Mouse (Mus musculus): ENCODE data around the gene Zswim4. TPM values are rescaled to one million over a fixed set of nuclear protein-coding genes. Genes with fewer than 3 reads are reported as not detected.

Zswim4 gene
- polyA plus RNA-seq, 1 experiment from 2014 or later = 15.1 TPM

- Histone ChIP-seq H3K4me1 (peaks cover 17% of the 10 kb centered on the region), H3K27ac (peak overlapping the region; percentile 85), H3K9me3 (no peaks in the 10 kb centered on the region), H3K27me3 (no peaks in the 10 kb centered on the region), H3K4me3 (peak overlapping the region; percentile 64), H3K9ac (no peak overlapping the region), H3K4me2 (peak overlapping the region; percentile 86), H3K36me3 (peaks cover 74% of the 10 kb centered on the region)
- 74% methylated on average over 3 of the region's 3 CpGs for WGBS
- ATAC-seq (ENCODE audit: insufficient number of reproducible peaks, low FRiP score, low TSS enrichment, low read depth) = no peak
Observed at GRCm38 (mm10) chr8:84255858-84256257, 19.0 kb upstream of the Zswim4 start.

- Histone ChIP-seq H3K27ac (peak within 1 kb of the TSS; percentile 89), H3K4me2 (peak within 1 kb of the TSS; percentile 69), H3K36me3 (peaks cover 76% of the 10 kb centered on the region), H3K9ac (peak within 1 kb of the TSS; percentile 84), H3K4me3 (peak within 1 kb of the TSS; percentile 93), H3K27me3 (no peaks in the 10 kb centered on the region), H3K4me1 (no peaks in the 10 kb centered on the region; the same call in 1 of the 2 replicates), H3K9me3 (no peaks in the 10 kb centered on the region)
- ATAC-seq (ENCODE audit: insufficient number of reproducible peaks, low FRiP score, low TSS enrichment, low read depth) = peak; percentile 87
- WGBS = 3% methylated on average over 52 of the region's 52 CpGs
Observed at GRCm38 (mm10) chr8:84249257-84250170, 12.7 kb upstream of the Zswim4 start, which contains the start of gene D8Ertd738e. D8Ertd738e (minus strand) TSS chr8:84249719.

GRCm38 (mm10) chr8:84241821-84242220 lies 5.0 kb upstream of the Zswim4 start:
- Histone ChIP-seq H3K4me2 (no peak overlapping the region), H3K9ac (no peak overlapping the region), H3K27ac (0 out of 2 replicates have a peak overlapping the region, but pooled peaks have one; percentile 2), H3K36me3 (peaks cover 33% of the 10 kb centered on the region), H3K4me1 (peaks cover 17% of the 10 kb centered on the region), H3K27me3 (no peaks in the 10 kb centered on the region), H3K9me3 (no peaks in the 10 kb centered on the region), H3K4me3 (no peak overlapping the region)
- no peak for ATAC-seq (ENCODE audit: insufficient number of reproducible peaks, low FRiP score, low TSS enrichment, low read depth)
- 37% methylated on average over 2 of the region's 2 CpGs for WGBS

- H3K27me3 ChIP-seq = no peaks in the 10 kb centered on the region
- H3K4me2 ChIP-seq = no peak overlapping the region
- no peak overlapping the region for H3K9ac ChIP-seq
- 51% methylated on average over 6 of the region's 6 CpGs for WGBS
- peaks cover 18% of the 10 kb centered on the region for H3K4me1 ChIP-seq
- H3K4me3 ChIP-seq = no peak overlapping the region
- H3K9me3 ChIP-seq = no peaks in the 10 kb centered on the region
- ATAC-seq (ENCODE audit: insufficient number of reproducible peaks, low FRiP score, low TSS enrichment, low read depth) = no peak
- peak overlapping the region; percentile 2; the same call in 1 of the 2 replicates for H3K27ac ChIP-seq
- H3K36me3 ChIP-seq = peaks cover 26% of the 10 kb centered on the region
Observed at GRCm38 (mm10) chr8:84241167-84241566, 4.3 kb upstream of the Zswim4 start.

- no peaks in the 10 kb centered on the region for H3K27me3 ChIP-seq
- H3K4me3 ChIP-seq = peak overlapping the region; percentile 93
- WGBS = 11% methylated on average over 19 of the region's 19 CpGs
- no peak; the same call in 1 of the 2 replicates for ATAC-seq (ENCODE audit: insufficient number of reproducible peaks, low FRiP score, low TSS enrichment, low read depth)
- H3K9me3 ChIP-seq = no peaks in the 10 kb centered on the region
- H3K27ac ChIP-seq = peak overlapping the region; percentile 87
- peaks cover 10% of the 10 kb centered on the region for H3K36me3 ChIP-seq
- peak overlapping the region; percentile 53 for H3K4me2 ChIP-seq
- H3K4me1 ChIP-seq = peaks cover 36% of the 10 kb centered on the region
- peak overlapping the region; percentile 51 for H3K9ac ChIP-seq
Observed at GRCm38 (mm10) chr8:84237542-84238229, 831 bp upstream of the Zswim4 start.

GRCm38 (mm10) chr8:84236410-84236997 lies 351 bp downstream of the Zswim4 start:
- peak overlapping the region; percentile 96 for H3K9ac ChIP-seq
- under 1% methylated on average over 28 of the region's 30 CpGs for WGBS
- peak overlapping the region; percentile 93 for H3K4me3 ChIP-seq
- H3K4me1 ChIP-seq = peaks cover 29% of the 10 kb centered on the region
- ATAC-seq (ENCODE audit: insufficient number of reproducible peaks, low FRiP score, low TSS enrichment, low read depth) = no peak; the same call in 1 of the 2 replicates
- peaks cover 22% of the 10 kb centered on the region for H3K36me3 ChIP-seq
- peak overlapping the region; percentile 78 for H3K27ac ChIP-seq
- H3K9me3 ChIP-seq = no peaks in the 10 kb centered on the region
- no peaks in the 10 kb centered on the region for H3K27me3 ChIP-seq
- H3K4me2 ChIP-seq = peak overlapping the region; percentile 66

- 0 out of 2 replicates have a peak overlapping the region, but pooled peaks have one; percentile 78 for H3K27ac ChIP-seq
- no peaks in the 10 kb centered on the region for H3K9me3 ChIP-seq
- H3K27me3 ChIP-seq = no peaks in the 10 kb centered on the region
- peak overlapping the region; percentile 96 for H3K9ac ChIP-seq
- peak overlapping the region; percentile 93 for H3K4me3 ChIP-seq
- WGBS = 18% methylated on average over 10 of the region's 10 CpGs
- peaks cover 24% of the 10 kb centered on the region for H3K4me1 ChIP-seq
- ATAC-seq (ENCODE audit: insufficient number of reproducible peaks, low FRiP score, low TSS enrichment, low read depth) = no peak
- H3K36me3 ChIP-seq = peaks cover 28% of the 10 kb centered on the region
- peak overlapping the region; percentile 66 for H3K4me2 ChIP-seq
Observed at GRCm38 (mm10) chr8:84235746-84236409, 977 bp downstream of the Zswim4 start.

GRCm38 (mm10) chr8:84233055-84233454 lies 3.8 kb downstream of the Zswim4 start:
- Histone ChIP-seq H3K27ac (no peak overlapping the region), H3K27me3 (no peaks in the 10 kb centered on the region), H3K36me3 (peaks cover 56% of the 10 kb centered on the region), H3K9ac (no peak overlapping the region), H3K4me1 (peaks cover 23% of the 10 kb centered on the region), H3K9me3 (no peaks in the 10 kb centered on the region), H3K4me2 (no peak overlapping the region), H3K4me3 (no peak overlapping the region)
- 73% methylated on average over 2 of the region's 2 CpGs for WGBS
- ATAC-seq (ENCODE audit: insufficient number of reproducible peaks, low FRiP score, low TSS enrichment, low read depth) = no peak

GRCm38 (mm10) chr8:84230735-84231134 lies 6.1 kb downstream of the Zswim4 start:
- H3K27ac ChIP-seq = no peak overlapping the region
- WGBS = 77% methylated on average over 17 of the region's 17 CpGs
- H3K9me3 ChIP-seq = no peaks in the 10 kb centered on the region
- H3K4me3 ChIP-seq = no peak overlapping the region
- ATAC-seq (ENCODE audit: insufficient number of reproducible peaks, low FRiP score, low TSS enrichment, low read depth) = no peak
- peaks cover 13% of the 10 kb centered on the region for H3K4me1 ChIP-seq
- H3K4me2 ChIP-seq = no peak overlapping the region
- H3K27me3 ChIP-seq = no peaks in the 10 kb centered on the region
- H3K9ac ChIP-seq = no peak overlapping the region
- H3K36me3 ChIP-seq = peaks cover 78% of the 10 kb centered on the region

- no peaks in the 10 kb centered on the region for H3K27me3 ChIP-seq
- H3K4me3 ChIP-seq = no peak overlapping the region
- WGBS = 82% methylated on average over 21 of the region's 21 CpGs
- no peak overlapping the region for H3K9ac ChIP-seq
- no peaks in the 10 kb centered on the region for H3K4me1 ChIP-seq
- no peak for ATAC-seq (ENCODE audit: insufficient number of reproducible peaks, low FRiP score, low TSS enrichment, low read depth)
- no peak overlapping the region for H3K4me2 ChIP-seq
- H3K9me3 ChIP-seq = no peaks in the 10 kb centered on the region
- H3K27ac ChIP-seq = no peak overlapping the region
- H3K36me3 ChIP-seq = peaks cover 96% of the 10 kb centered on the region
Observed at GRCm38 (mm10) chr8:84223322-84224029, 13.4 kb downstream of the Zswim4 start.

Measured in limb, embryonic 15.5 days (tissue).